Mouse (Mus musculus): ENCODE measurements at regions not wholly inside any gene's neighbourhood (a gene's known extent, or its start where the extent isn't known, plus 50 kb on each side); places are given as distances from the start of the nearest gene placed in this dataset.

- WGBS: 43% methylated on average over 1 of the region's 1 CpGs
- no peak for DNase-seq (ENCODE audit: low read depth, low spot score)
Observed at GRCm38 (mm10) chr14:45714311-45714710, 56.4 kb upstream of the Ddhd1 start.

- no peak for DNase-seq (ENCODE audit: low read depth, low spot score)
Observed at GRCm38 (mm10) chr14:45714786-45715185, 56.8 kb upstream of the Ddhd1 start.

GRCm38 (mm10) chr14:45716100-45716499 lies 58.2 kb upstream of the Ddhd1 start:
- 66% methylated on average over 1 of the region's 1 CpGs for WGBS
- no peak for DNase-seq (ENCODE audit: low read depth, low spot score)

DNA sequence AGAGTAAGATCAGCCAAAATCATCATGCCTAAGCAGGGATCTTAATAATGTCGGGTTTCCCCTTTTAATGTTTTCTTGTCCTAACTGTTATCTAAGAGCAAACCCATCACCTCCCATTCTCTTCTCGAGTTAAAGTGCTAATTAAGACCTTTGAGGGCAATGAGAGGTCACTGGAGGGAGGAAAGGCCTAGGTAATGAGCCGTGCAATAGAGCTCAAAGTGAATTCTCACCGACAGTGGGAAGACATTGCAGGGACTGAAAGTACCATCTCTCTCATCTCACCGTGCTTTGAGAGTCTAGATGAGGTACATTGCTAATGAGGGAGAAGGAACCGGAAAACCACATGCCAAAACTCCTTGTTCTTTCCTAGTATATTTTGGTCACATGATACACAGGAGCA lies 64.9 kb upstream of the Ddhd1 start:
- WGBS: 28% methylated on average over 6 of the region's 6 CpGs

DNA sequence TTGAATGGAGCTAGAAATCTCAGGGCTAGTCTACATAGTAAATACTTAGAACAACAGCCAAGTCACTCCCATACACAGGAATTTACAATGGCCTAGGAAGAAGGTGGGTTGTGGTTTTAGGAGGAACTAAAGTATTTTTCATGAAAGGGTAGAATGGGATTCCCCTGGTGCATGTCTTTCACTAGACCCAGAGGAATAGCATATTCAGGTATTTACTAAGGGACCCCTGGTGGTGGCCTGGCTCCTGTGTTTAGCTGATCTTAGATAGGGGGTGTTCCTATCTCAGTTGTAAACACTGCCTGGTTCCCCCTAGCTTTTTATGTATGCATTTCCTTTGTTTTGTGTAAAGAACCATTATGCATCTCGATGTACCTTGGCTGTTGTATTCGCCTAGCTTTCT lies 66.4 kb upstream of the Ddhd1 start:
- 98% methylated on average over 2 of the region's 2 CpGs for WGBS
- no peak for DNase-seq (ENCODE audit: low read depth, low spot score)

More for the DNA sequence above, 64.9 kb upstream of the Ddhd1 start:
- DNase-seq (ENCODE audit: low read depth, low spot score): no peak

- DNase-seq (ENCODE audit: low read depth, low spot score): no peak
- 70% methylated on average over 10 of the region's 10 CpGs for WGBS
Observed at GRCm38 (mm10) chr14:45734530-45735410, 76.8 kb upstream of the Ddhd1 start.

DNA sequence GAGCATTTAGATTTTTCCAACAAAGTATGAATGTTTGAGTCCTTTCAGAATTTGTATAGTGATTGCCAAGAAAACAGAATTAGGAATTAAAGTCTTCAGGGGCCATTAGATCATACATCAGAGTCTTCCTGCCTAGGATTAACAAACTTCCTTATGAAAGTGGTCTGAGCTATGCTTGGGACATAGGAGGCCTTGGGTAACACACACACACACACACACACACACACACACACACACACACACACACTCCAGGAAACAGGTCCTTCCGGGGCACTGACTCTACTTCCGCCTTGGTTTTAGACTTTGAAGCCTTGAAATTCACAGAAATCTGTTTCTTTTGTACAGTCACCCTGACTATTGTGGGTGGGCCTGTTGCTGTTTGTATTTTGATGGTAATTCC lies 80.0 kb upstream of the Ddhd1 start:
- WGBS: 89% methylated on average over 2 of the region's 2 CpGs
- no peak for DNase-seq (ENCODE audit: low read depth, low spot score)

- DNase-seq (ENCODE audit: low read depth, low spot score): no peak
Observed at GRCm38 (mm10) chr14:45739638-45740037, 81.7 kb upstream of the Ddhd1 start.

- no peak for DNase-seq (ENCODE audit: low read depth, low spot score)
- WGBS: 61% methylated on average over 3 of the region's 3 CpGs
Observed at GRCm38 (mm10) chr14:45740662-45741061, 82.7 kb upstream of the Ddhd1 start.

DNA sequence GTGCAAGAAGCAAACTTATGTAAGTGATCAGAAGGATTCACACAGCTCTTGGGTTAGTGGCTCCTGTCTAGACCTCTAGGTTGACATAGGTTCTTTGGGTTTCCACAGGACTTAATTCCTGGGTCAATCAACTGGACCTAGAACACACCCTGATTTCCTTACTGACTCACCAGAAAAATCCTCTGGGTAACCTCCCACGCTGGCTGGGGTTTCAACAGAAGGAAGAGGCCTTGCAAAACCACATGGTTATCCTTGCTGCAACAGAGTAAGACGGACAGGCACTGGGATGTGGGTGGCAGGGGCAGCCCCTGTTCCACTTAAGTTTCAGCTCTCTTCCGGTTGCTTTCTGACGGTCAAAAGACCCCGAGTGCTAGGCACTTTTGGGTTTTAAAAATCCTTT lies 88.2 kb upstream of the Ddhd1 start:
- DNase-seq (ENCODE audit: low read depth, low spot score): no peak
- WGBS: 85% methylated on average over 5 of the region's 5 CpGs

- DNase-seq (ENCODE audit: low read depth, low spot score): no peak
- WGBS: 6% methylated on average over 1 of the region's 1 CpGs
Observed at GRCm38 (mm10) chr14:45757376-45757775, 99.4 kb upstream of the Ddhd1 start.

- 97% methylated on average over 16 of the region's 16 CpGs for whole genome bisulfite sequencing
- no peak for DNase-seq (ENCODE audit: low read depth, low spot score)
Observed at GRCm38 (mm10) chr14:45760890-45761680, 103.1 kb upstream of the Ddhd1 start.

- 41% methylated on average over 3 of the region's 3 CpGs for WGBS
- DNase-seq (ENCODE audit: low read depth, low spot score): no peak
Observed at GRCm38 (mm10) chr14:45764231-45764630, 106.3 kb upstream of the Ddhd1 start.

DNA sequence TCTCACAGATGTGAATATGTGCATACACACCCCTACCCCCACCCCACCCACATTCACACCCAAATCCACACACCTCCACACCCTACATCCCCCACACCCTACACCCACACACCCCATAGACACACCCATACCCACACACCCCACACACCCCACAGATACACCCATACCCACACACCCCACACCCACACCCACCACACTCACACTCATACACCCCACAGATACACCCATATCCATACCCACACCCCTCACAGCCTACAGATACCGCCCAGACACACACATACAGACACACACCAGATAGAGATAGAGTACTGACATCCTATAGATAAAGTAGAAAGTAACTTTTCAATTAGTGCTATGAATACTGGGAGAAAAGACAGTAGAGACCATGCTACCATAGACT lies 108.6 kb upstream of the Ddhd1 start:
- 92% methylated on average over 1 of the region's 1 CpGs for WGBS

DNA sequence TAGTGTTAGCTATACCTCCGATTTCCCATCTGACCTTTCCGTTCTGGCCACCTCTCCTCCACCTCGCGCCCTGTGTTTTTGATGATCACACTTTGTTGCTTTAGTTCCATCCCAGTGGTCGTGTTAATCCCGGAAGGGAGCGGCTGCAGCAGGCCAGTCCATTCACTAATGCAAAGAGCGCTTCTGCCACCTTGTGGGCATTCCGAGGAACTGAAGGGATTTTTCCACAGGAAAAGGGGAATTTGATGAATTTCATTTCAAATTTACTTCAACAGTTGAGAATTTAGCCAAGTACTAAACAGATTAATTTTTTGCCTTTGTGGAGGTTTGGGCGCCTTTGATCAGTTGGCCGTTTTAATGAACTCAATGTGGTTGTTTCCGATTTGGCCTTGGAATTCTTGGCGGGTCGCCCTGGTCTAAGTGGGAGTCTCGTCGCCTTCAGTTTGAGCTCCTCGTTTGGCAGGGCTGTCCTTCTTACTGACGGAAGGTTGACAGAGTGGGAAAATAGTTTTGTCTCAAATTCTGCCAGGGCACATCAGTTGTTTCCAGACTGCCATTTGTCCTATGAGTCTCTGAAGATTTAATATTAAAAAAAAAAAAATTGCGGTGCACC lies 114.8 kb upstream of the Ddhd1 start:
- no peak for DNase-seq (ENCODE audit: low read depth, low spot score)
- 15% methylated on average over 19 of the region's 19 CpGs for WGBS

More for the DNA sequence above, 108.6 kb upstream of the Ddhd1 start:
- DNase-seq (ENCODE audit: low read depth, low spot score): no peak

DNA sequence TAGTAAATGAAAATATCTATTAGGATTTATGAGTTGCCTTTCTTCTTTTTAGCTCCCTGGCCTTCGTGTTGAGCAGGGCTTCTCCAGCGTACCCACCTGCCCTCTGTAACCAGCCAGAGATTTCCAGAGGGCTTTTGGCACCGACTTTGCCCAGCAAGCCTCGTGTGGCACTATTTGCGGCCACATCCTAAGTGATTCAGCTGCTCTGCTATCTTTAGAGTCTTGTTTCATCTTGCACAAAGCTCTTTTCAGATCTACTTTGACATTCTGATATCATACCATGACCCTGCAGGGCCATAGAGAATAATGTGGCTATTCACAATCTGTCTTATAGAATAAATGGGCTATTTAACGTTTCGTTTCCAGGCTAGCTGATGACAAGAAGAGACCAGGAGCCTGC lies 115.4 kb upstream of the Ddhd1 start:
- DNase-seq (ENCODE audit: low read depth, low spot score): no peak
- 65% methylated on average over 7 of the region's 7 CpGs for WGBS

DNA sequence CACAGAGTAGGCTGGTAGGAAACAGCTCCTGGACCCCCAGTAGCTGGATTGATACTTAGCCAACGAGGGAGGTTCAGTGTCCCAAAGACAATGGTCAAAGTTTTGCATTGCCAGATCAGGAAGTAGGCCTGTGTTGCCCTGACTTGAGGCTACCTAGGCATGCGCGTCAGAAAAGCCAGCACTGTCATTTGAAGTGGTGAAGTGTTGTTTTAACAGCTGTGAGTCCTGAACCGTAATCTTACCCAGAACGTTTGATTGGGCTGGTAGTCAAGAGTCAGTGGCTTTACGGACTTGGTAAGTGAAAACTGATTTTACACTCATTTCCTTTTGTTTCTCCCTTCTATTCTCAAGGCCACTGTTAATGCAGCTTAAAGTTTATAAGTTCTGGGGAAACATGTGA lies 123.9 kb upstream of the Ddhd1 start:
- DNase-seq (ENCODE audit: low read depth, low spot score): no peak
- WGBS: 74% methylated on average over 6 of the region's 6 CpGs

DNA sequence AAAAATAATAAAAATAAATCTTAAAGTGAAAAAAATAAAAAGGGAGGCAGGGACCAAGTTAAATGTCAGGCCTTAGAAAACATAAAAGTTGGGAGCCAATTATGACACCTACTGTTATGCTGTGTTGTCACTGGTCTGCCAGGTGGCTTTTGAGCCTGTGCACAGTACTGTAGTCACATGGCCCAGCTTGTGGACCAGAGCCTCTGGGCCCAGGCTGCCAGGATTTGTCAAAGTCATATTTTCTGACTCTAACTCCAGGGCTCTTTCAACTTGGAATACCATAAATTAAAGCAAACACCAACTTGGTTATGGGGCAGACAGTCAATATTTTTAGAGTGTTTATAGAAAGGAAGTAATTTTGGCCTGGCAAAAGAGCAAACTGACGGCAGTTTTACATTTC lies 137.0 kb upstream of the Ddhd1 start:
- 45% methylated on average over 1 of the region's 1 CpGs for WGBS
- no peak for DNase-seq (ENCODE audit: low read depth, low spot score)

DNA sequence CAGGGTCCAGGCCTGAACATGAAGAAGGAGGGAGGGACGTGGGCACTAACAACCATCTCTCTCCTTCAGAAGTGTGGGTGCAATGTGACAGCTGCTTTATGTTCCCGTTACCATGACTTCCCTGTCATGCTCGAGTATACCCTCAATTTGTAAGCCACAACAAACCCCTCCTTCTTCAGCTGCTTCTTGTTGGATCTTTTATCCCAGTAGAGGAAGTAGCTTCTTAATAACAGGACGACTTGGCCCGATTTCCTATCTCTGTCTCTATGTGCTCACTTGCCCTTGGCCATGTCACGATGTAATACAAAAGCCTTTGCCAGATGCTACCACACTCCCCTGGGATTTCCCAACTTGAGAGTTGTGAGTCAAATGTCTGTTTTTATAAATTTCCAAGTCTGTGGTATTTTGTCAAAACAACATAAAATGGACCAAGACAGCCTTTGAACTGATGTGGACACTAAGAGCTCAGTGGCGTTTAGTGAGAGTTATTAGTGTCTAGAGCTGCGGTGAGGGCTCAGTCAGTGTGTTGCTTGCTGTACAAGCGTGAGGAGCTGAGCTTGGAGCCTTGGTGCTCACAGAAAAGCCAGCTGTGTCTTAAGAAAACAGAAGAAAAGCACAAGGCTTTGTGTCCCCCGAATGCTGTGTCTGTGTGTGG lies 138.8 kb upstream of the Ddhd1 start:
- DNase-seq (ENCODE audit: low read depth, low spot score): no peak
- WGBS: 74% methylated on average over 10 of the region's 10 CpGs

DNA sequence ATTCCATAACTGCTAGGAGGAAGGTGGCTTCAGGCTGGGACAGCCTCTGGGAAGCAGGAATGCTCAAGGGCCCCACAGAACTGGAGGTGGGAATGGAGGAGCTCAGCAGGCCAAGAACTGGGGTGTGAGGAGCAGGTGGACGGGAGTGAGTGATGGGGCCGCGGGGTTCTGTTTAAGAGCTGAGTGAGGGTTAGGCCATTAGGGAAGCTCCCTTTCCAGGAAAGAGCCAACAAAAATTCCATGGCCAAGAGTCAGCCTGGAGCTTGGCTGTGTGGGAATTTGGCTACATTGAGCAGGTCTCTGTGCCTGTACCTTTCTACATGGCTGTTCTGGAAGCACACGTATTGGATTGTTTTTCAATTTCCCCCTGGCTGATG lies 139.4 kb upstream of the Ddhd1 start:
- DNase-seq (ENCODE audit: low read depth, low spot score): no peak
- 68% methylated on average over 4 of the region's 4 CpGs for WGBS

Data from large intestine, adult 2 months (tissue).